Mouse (Mus musculus) hindbrain, embryonic 14.5 days (tissue): ENCODE data around the gene Gatd1. TPM values are rescaled to one million over a fixed set of nuclear protein-coding genes. Genes with fewer than 3 reads are reported as not detected.

ENCODE experiments used
- ATAC-seq: fragments of 200-750 bp; cut with Nextera tagmentation; 2 replicates; pipeline ENCODE4 v1.8.0; 2017; ENCODE audit warnings: moderate number of reproducible peaks, mild to moderate bottlenecking, moderate TSS enrichment, moderate library complexity; ENCODE audit not compliant: low FRiP score
- DNase-seq: peaks from one replicate; pipeline ENCODE4 v3.0.0-alpha.2; 2015; ENCODE audit warnings: low spot score
- H3K27ac ChIP-seq: fragments of 300-500 bp; sonication (generic); 2 replicates; pipeline ENCODE4 v1.5.1; 2014; ENCODE audit warnings: mild to moderate bottlenecking, moderate library complexity
- H3K27me3 ChIP-seq: fragments of 300-500 bp; sonication (generic); 2 replicates; pipeline ENCODE4 v1.6.1; 2014; ENCODE audit warnings: mild to moderate bottlenecking, low read length, mixed read lengths; ENCODE audit not compliant: control insufficient read depth, insufficient read depth
- H3K36me3 ChIP-seq: fragments of 300-500 bp; sonication (generic); replicated peaks from 2 replicates; pipeline ENCODE4 v1.6.1; 2014; ENCODE audit not compliant: control insufficient read depth, insufficient read depth
- H3K4me1 ChIP-seq: fragments of 300-500 bp; sonication (generic); replicated peaks from 2 replicates; pipeline ENCODE4 v1.6.1; 2014; ENCODE audit warnings: antibody characterized with exemption, low read length, mixed read lengths; ENCODE audit not compliant: control insufficient read depth, insufficient read depth
- H3K4me2 ChIP-seq: fragments of 300-500 bp; sonication (generic); replicated peaks from 2 replicates; pipeline ENCODE4 v1.6.1; 2014; ENCODE audit warnings: mild to moderate bottlenecking, moderate library complexity
- H3K4me3 ChIP-seq: fragments of 300-500 bp; sonication (generic); replicated peaks from 2 replicates; pipeline ENCODE4 v1.5.1; 2014; ENCODE audit warnings: mild to moderate bottlenecking, low read length
- H3K9ac ChIP-seq: fragments of 300-500 bp; sonication (generic); 2 replicates; pipeline ENCODE4 v1.6.1; 2014
- H3K9me3 ChIP-seq: fragments of 300-500 bp; sonication (generic); 2 replicates; pipeline ENCODE4 v1.6.1; 2016; ENCODE audit warnings: low read length; ENCODE audit not compliant: control insufficient read depth
- WGBS: fragments of 180-500 bp; shearing (Covaris S2); extraction: QIAGEN DNeasy Blood & Tissue Kit; methylation state at CpG from one replicate; pipeline ENCODE4 v1.1.7; 2014; 5-methylcytosine and 5-hydroxymethylcytosine counted together
- polyA plus RNA-seq: library from polyadenylated mRNA; unstranded; fragments of >200 nt; fragmentation: Nextera tagmentation; extraction: Ambion mirVana; gene quantifications from 2 replicates; pipeline ENCODE4 v1.2.1, GENCODE M21; 2014

Gene Gatd1
- polyA plus RNA-seq, 1 experiment from 2014 or later, result 43.4 TPM

DNA sequence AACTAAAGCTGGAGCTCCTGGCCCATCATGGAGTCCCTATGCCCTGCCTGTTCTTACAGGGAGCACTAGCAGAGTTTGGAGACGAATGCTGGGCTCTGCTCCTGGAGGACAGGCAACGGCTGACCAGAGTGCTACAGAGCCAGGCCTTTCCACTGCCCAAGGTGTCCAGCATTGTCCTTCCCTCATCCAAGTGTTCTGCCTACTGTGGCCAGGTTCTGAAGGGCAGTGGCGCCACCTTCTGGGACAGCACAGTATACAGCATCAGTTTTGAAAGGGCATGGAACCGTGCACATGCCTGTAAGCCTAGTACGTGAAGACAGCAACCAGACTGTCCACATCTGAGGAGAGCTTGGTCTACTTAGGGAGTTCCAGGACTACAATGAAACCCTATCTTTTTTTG lies 10.6 kb downstream of the Gatd1 start:
- Histone ChIP-seq H3K4me1 (no peaks in the 10 kb centered on the region), H3K9ac (no peak overlapping the region), H3K4me3 (no peak overlapping the region), H3K27ac (no peak overlapping the region), H3K27me3 (no peaks in the 10 kb centered on the region), H3K4me2 (no peak overlapping the region), H3K36me3 (peaks cover 65% of the 10 kb centered on the region), H3K9me3 (no peaks in the 10 kb centered on the region)
- WGBS, result 46% methylated on average over 5 of the region's 5 CpGs
- ATAC-seq (no peak), DNase-seq (peak; percentile 29)

DNA sequence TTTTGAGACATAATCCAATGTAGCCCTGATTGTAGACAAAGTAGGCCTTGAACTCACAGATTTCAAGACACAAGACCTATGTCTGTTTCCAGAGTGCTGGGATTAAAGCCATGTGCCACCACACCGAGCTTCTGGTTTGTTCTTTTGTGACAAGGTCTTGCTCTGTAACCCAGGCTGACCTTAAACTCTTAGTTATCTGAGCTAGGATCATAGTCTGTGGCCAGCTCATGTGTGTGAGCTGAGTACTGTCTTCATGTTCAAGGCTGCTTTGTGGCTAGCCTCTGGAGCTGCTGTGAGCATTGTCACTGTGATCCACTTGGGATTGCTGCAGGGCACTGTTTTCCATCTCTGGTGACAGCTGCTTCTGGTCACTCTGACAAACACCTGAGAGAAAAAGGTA lies 18.6 kb downstream of the Gatd1 start:
- no peak for DNase-seq
- no peaks in the 10 kb centered on the region for H3K9me3 ChIP-seq
- WGBS, result 74% methylated on average over 1 of the region's 1 CpGs
- no peak overlapping the region for H3K27ac ChIP-seq
- peaks cover 48% of the 10 kb centered on the region for H3K36me3 ChIP-seq
- H3K4me1 ChIP-seq, result peaks cover 12% of the 10 kb centered on the region
- no peak for ATAC-seq
- H3K27me3 ChIP-seq, result no peaks in the 10 kb centered on the region
- no peak overlapping the region for H3K4me2 ChIP-seq
- H3K9ac ChIP-seq, result no peak overlapping the region
- H3K4me3 ChIP-seq, result no peak overlapping the region

DNA sequence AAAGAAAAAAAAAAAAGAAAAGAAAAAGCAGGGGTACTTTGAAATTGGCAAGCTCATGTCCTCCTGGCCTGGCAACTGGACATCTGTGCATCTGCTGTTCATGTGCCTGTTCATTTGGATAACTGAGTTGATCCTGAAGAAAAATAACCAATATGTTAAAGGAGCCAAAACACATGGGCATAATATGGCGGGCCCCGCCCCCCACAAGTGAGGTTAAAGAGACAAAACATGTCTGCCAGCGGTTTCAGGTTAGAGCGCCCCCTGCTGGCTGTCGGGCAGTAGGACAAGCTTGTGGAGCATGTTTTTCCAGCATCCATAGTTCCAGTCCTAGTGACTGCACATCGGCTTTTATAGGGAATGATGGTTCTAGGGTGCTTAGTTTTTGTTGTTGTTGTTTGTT lies 19.2 kb downstream of the Gatd1 start:
- H3K27me3 ChIP-seq, result no peaks in the 10 kb centered on the region
- peaks cover 42% of the 10 kb centered on the region for H3K36me3 ChIP-seq
- no peak overlapping the region for H3K4me3 ChIP-seq
- DNase-seq (peak; percentile 55), ATAC-seq (no peak)
- H3K4me1 ChIP-seq, result peaks cover 12% of the 10 kb centered on the region
- H3K4me2 ChIP-seq, result no peak overlapping the region
- no peak overlapping the region for H3K27ac ChIP-seq
- H3K9me3 ChIP-seq, result no peaks in the 10 kb centered on the region
- no peak overlapping the region for H3K9ac ChIP-seq
- WGBS, result 22% methylated on average over 6 of the region's 6 CpGs

DNA sequence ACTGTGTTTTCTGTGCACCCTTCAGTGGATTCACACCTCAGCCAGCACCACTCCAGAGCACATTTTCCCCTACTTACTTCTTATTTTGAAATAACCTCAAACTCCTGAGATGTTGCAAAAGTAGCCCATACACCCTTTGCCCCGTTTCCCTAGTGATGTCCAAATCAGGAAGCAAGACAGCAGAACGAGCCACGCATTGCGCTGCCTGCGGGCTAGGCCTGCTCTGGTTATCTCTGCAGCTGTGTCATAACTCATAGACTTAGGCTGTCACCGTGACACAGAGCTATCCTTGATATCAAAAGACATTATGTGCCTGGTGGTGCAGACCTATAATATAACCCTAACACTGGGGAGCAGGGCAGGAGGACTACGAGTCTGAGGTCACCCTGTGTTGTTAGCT lies 19.8 kb downstream of the Gatd1 start:
- peaks cover 36% of the 10 kb centered on the region for H3K36me3 ChIP-seq
- H3K4me3 ChIP-seq, result no peak overlapping the region
- H3K4me2 ChIP-seq, result no peak overlapping the region
- 92% methylated on average over 7 of the region's 7 CpGs for WGBS
- H3K9me3 ChIP-seq, result no peaks in the 10 kb centered on the region
- no peak for ATAC-seq
- DNase-seq, result no peak
- no peak overlapping the region for H3K9ac ChIP-seq
- H3K27ac ChIP-seq, result no peak overlapping the region
- H3K27me3 ChIP-seq, result no peaks in the 10 kb centered on the region
- H3K4me1 ChIP-seq, result peaks cover 12% of the 10 kb centered on the region

DNA sequence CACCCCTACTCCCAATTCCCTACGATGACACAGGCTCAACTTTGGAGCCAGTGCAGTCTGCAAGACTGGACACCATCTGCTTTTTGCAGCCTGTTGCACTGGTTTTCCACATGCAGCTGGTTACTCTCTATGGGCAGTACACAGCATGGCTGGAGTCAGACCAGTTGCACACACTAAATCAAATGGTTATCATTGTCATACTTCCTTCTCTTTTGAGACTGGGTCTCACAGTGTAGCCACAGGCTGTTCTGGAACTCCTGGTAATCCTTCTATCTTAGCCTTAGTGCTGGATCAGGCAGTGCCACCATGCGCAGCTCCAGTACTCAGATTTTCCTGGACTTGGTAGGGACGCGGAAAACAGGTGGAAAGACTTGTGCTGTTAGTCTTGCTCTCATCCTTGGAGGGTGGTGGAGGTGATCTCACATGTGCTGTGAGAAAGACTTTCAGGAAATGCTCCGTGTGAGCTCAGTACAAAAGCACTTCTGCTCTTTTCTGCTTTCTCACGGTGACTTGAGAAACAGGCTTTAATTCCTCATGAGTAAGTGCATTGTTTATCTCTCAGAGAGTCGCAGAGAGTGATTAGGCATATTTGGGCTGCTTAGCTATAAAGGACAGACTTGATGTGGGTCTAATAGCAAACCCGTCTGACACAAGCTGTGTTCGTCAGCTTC lies 21.2 kb downstream of the Gatd1 start:
- WGBS, result 26% methylated on average over 9 of the region's 9 CpGs
- peak overlapping the region; percentile 87 for H3K9ac ChIP-seq
- peaks cover 21% of the 10 kb centered on the region for H3K36me3 ChIP-seq
- H3K4me2 ChIP-seq, result peak overlapping the region; percentile 95
- peak overlapping the region; percentile 73; the same call in 1 of the 2 replicates for H3K27ac ChIP-seq
- no peaks in the 10 kb centered on the region for H3K9me3 ChIP-seq
- no peaks in the 10 kb centered on the region for H3K27me3 ChIP-seq
- no peak for DNase-seq
- no peak for ATAC-seq
- H3K4me1 ChIP-seq, result peaks cover 12% of the 10 kb centered on the region
- peak overlapping the region; percentile 55 for H3K4me3 ChIP-seq

DNA sequence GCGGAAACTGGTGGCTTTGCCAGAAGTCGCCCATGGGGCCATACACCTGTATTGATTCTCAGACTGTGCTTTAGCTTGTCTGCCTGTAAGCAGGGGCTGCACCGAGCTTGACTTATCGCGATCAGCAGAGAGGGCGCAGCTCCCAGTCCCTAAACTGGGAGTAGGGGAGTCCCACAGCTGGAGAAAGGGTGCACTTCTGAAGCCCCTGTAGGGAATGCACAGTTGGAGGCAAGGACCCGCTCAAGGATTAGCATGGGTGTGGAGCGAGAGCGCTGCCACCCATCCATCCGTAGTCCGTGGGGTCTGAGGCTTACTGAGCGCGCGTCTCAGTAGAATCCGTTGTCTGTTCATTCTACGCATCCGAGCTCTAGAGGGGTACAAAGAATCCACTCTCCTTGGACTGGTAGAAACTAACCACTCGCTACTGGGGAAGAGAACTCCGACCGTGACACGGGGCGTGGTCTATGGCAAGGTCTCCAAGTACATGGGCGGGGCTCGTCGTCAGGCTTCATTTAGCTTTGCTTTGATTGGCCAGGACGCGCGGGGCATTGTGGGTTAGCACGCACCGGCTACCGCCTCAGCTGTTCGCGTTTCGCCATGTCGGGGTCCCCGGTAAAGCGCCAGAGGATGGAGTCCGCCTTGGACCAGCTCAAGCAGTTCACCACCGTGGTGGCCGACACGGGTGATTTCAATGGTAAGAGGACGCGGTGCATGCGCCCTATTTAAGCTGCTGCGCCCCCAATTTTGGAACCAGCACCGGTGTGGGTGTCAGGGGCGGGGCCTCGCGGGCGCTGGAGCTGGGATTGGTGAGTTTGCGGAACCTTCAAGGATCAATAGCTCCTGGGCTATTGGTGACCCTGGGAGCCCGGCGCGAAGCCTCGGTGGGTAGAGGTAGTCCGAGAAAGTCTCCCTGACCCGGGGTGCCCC lies 22.0 kb downstream of the Gatd1 start, which contains the start of gene Taldo1:
Taldo1 (plus strand) TSS at position 575 of the 927 bp plus-strand sequence.
- under 1% methylated on average over 57 of the region's 57 CpGs for WGBS
- Histone ChIP-seq H3K27me3 (no peaks in the 10 kb centered on the region), H3K36me3 (peaks cover 14% of the 10 kb centered on the region), H3K9ac (peak within 1 kb of the TSS; percentile 87), H3K4me1 (peaks cover 12% of the 10 kb centered on the region), H3K4me3 (peak within 1 kb of the TSS; percentile 55), H3K27ac (peak within 1 kb of the TSS; percentile 73), H3K9me3 (no peaks in the 10 kb centered on the region), H3K4me2 (peak within 1 kb of the TSS; percentile 95)
- DNase-seq (peak; percentile 93), ATAC-seq (peak; percentile 94)

DNA sequence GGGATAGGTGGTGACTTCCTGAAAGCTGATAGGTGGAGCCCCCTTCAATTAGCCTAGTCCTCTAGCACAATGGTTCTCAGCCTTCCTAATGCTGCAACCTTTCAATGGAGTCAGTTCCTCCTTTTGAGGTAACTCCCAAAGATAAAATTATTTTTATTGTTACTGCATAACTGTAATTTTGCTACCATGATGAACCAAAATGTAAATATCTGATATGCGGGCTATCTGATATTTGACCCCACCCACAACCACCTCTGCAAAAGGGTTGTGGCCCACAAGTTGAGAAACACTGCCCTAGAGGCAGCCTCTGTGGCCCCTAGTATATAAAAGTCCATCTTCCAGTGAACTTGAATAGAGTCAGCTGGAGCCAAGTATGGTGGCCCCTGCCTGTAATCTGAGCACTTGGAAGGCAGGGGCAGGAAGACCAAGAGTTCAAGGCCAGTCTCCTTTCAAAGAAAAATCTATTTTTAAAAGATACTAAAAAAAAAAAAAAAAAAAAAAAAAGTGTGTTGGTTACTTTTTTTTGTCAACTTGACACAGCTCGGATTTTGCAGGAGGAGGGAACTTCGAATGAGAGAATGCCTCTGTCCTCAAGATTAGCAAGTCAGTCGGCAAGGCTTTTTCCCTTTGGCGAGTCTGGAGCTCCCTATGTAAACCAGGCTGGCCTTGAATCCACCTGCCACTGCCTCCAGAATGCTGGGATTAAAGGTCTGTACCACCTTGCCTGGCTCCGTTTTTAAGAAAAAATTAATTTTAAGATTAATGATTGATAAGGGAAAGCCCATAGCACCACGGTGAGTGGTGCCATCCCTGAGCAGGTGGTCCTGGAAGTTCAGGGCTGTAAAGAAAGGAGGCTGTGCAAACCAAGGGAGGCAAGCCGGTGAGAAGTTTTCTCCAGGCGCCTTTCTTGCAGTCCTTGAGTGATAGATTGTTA lies 23.3 kb downstream of the Gatd1 start:
- Histone ChIP-seq H3K9me3 (no peaks in the 10 kb centered on the region), H3K4me1 (peaks cover 12% of the 10 kb centered on the region), H3K4me3 (no peak overlapping the region), H3K27ac (no peak overlapping the region), H3K4me2 (peak overlapping the region; percentile 95), H3K9ac (no peak overlapping the region; the same call in 1 of the 2 replicates), H3K36me3 (0 out of 2 replicates have a peak, but pooled peaks cover 3% of the 10 kb centered on the region), H3K27me3 (no peaks in the 10 kb centered on the region)
- ATAC-seq (no peak), DNase-seq (no peak)
- 64% methylated on average over 9 of the region's 9 CpGs for WGBS

DNA sequence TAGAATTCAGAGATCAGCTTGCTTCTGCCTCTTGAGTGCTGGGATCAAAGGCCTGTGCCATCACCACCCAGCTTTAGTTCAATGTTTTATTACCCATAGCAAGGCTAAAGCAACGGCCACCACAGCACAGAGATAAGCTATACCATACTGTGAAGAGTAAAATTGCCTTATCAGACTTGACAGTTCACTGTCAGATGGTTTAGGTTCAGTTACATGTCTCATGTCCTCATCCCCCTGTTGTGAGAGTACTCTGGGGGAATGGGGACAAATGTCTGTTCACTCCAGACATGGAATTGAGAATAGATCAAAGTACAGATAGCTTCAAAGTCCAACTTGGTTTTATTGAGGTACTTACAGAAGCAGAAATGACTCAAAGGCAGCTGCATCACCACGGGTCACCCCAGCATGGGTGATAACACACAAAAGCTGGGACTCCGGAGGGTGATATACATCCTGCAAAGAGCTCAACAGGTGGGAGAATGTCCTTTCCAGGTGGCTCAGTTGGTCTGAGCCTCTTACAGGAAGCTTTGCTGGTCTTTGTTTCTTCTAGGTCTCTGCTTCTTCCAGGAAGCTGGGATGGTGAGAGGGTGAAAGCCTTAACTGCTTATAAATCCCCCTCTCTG lies 25.3 kb downstream of the Gatd1 start:
- H3K4me1 ChIP-seq, result peaks cover 12% of the 10 kb centered on the region
- H3K4me2 ChIP-seq, result no peak overlapping the region
- no peak overlapping the region for H3K9ac ChIP-seq
- H3K9me3 ChIP-seq, result no peaks in the 10 kb centered on the region
- DNase-seq, result no peak
- no peaks in the 10 kb centered on the region for H3K27me3 ChIP-seq
- ATAC-seq, result no peak
- WGBS, result 65% methylated on average over 3 of the region's 3 CpGs
- no peak overlapping the region for H3K27ac ChIP-seq
- no peak overlapping the region for H3K4me3 ChIP-seq
- H3K36me3 ChIP-seq, result no peaks in the 10 kb centered on the region
